Mouse (Mus musculus) large intestine, adult 2 months (tissue): Measurements from ENCODE around the gene Rxra. TPM values are rescaled to one million over a fixed set of nuclear protein-coding genes. Genes with fewer than 3 reads are reported as not detected.

ENCODE experiments used
- DNase-seq: peaks from one replicate; pipeline ENCODE4 v3.0.0-alpha.2; 2012; ENCODE audit warnings: low read depth, low spot score
- WGBS: fragments of 180-500 bp; shearing (Covaris S2); methylation state at CpG from one replicate; pipeline ENCODE4 v1.1.7; 2018; 5-methylcytosine and 5-hydroxymethylcytosine counted together
- polyA plus RNA-seq: library from polyadenylated mRNA; depleted of rRNA; stranded (reverse); fragments of >200 nt; gene quantifications from 2 replicates; pipeline ENCODE4 v1.2.3, GENCODE M21; 2012

The Rxra gene
- polyA plus RNA-seq, 1 experiment, result 54.6 TPM

GRCm38 (mm10) chr2:27729009-27729408 is 52.8 kb downstream of the Rxra start:
- 71% methylated on average over 4 of the region's 4 CpGs for WGBS
- no peak for DNase-seq

DNA sequence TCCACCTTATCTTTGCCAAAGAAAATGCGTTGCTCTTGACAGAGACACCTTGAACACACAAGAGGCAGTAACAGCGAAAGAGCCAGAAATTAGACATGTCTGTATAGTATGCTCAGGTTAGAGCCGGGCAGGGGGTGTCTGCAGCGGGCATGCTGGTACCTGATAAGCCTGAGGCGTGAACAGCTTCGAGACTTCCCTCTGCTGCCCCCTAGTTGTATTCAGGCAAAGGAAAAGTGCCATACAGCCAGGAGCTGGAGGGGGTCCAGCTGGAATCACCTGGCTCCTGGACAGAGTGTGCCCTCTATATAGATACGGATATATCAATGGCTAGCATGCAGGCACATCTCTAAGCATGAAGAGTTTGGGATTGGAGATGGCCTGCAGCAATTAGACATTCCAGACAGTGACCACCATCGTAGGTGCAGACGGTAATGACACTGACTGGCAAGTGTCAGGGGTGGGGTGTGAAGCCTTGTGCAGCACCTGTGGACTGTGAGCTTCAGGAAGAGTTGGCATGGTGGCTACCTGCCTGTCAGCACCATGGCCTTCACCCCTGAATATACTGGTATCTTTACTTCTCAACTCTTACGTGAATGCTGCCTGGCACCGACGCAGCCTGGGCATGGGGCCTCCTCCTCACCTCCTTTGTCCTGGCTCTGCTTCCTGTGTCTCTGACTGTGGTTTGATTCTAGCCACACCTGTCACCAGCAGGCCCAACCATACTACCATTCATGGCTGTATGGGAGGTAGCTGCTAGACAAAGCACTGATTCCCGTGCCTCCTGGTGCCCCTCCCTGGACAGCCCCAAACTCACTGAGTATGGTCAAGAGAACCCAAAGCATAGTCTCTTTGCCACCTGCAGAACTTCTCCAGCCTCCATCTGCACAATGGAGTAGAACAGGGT is 54.0 kb downstream of the Rxra start:
- 66% methylated on average over 13 of the region's 13 CpGs for WGBS
- DNase-seq, result no peak

DNA sequence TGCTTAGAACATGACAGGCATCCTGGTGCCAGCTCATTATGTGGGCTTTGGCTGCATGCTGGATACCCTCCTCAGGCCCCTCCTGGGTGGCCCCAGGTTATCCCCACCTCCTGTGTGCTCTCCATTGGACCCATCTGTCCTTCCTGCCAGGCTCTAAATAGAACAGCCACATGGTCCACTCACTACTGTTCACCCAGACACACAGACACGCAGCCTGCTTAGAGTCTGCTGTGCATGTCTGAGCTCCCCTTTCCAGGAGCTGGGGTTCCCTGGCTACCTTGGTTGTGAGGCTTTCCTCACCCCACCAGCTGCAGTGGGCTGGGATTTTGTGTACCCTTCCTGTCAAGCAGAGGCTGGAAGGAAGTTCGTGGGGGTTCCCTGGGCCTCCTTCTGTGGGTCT is 56.8 kb downstream of the Rxra start:
- WGBS, result 48% methylated on average over 2 of the region's 2 CpGs
- DNase-seq, result no peak

GRCm38 (mm10) chr2:27734328-27734727 is 58.1 kb downstream of the Rxra start:
- DNase-seq, result no peak
- 25% methylated on average over 1 of the region's 1 CpGs for WGBS

GRCm38 (mm10) chr2:27734800-27735199 is 58.6 kb downstream of the Rxra start:
- DNase-seq, result no peak
- WGBS, result 68% methylated on average over 2 of the region's 2 CpGs

- WGBS, result 91% methylated on average over 5 of the region's 5 CpGs
- no peak for DNase-seq
Observed at GRCm38 (mm10) chr2:27736802-27737201, 60.6 kb downstream of the Rxra start.

DNA sequence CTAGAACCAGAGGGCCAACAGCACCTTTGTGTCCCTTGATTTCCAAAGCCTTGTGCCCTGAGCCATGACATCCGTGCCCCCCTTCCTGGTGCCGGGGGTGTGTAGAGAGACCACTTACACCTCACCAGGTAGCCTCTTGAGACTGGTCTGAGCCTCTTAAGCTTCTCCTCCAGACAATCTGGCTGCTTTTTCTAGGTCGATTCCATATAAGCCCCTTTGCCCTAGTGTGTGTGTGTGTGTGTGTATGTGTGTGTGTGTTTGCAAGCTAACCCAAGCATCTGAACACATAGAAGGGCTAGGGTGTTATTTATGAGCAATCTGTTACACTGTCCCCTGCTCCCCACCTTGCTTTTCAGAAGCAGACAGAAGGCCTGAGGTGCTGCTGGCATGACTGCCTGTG is 62.2 kb downstream of the Rxra start:
- WGBS, result 86% methylated on average over 3 of the region's 3 CpGs
- no peak for DNase-seq

DNA sequence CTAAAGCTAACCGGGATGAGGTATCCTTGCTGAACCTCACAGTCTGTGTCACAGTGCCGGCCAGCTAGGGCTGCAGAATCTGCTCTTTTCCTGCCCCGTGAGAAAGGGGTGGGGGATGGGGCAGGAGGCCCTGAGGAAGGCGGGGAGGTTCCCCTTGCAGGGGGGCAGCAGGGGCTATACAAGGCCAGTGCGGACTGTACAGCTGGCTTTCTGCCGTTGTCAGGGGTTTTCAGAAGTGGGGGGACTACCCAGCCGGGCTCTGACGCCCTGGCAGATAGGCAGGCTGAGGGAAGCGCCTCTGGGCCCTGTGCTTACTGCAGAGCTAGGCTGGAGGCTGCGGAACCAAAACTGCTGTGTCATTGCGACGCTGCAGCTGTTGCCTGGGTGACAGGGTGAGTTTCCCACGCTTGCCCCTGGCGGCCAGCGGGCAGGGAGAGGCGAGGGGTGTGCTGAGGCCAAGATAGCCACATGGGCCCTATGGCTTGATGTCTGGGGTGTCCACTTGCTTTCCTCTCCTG is 63.9 kb downstream of the Rxra start:
- WGBS, result 12% methylated on average over 16 of the region's 16 CpGs
- no peak for DNase-seq

- 94% methylated on average over 1 of the region's 1 CpGs for WGBS
- no peak for DNase-seq
Observed at GRCm38 (mm10) chr2:27743177-27743576, 66.9 kb downstream of the Rxra start.

GRCm38 (mm10) chr2:27743863-27744611 is 67.8 kb downstream of the Rxra start:
- DNase-seq, result no peak
- WGBS, result 80% methylated on average over 7 of the region's 7 CpGs

DNA sequence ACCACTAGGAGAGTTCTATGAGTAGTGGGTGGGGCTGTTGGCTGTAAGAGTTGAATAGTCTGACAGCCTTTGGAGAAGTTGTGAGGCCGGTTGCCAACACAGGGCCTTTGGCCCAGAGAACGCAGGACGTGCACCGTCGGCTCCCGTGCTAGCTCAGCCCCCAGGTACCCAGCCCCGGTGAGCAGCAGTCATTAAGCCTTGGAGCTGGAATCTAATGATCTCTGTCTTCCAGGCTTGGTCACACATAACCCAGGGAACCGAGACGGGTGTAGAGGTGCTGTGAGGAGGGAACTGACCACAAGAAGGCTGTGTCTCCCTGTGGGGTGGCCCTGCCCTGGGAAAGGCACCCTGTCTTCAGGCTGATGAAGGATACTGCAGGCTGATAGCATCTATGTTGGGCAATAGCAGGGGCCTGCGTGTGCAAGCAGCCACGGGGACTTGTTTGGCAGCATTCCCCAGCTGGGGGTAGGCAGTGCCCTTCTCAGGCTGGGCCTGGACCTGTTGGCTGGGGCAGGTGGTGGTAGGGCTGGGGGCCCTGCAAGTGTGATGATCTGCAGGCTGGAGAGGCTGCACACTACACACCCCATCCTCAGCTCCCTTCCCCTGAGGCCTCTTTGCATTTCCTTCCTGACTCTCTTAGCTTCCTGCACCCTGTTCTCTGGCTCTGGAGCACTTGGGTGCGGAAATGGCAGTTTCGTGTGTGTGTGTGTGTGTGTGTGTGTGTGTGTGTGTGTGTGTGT is 68.5 kb downstream of the Rxra start:
- 23% methylated on average over 13 of the region's 13 CpGs for whole genome bisulfite sequencing
- DNase-seq, result no peak

DNA sequence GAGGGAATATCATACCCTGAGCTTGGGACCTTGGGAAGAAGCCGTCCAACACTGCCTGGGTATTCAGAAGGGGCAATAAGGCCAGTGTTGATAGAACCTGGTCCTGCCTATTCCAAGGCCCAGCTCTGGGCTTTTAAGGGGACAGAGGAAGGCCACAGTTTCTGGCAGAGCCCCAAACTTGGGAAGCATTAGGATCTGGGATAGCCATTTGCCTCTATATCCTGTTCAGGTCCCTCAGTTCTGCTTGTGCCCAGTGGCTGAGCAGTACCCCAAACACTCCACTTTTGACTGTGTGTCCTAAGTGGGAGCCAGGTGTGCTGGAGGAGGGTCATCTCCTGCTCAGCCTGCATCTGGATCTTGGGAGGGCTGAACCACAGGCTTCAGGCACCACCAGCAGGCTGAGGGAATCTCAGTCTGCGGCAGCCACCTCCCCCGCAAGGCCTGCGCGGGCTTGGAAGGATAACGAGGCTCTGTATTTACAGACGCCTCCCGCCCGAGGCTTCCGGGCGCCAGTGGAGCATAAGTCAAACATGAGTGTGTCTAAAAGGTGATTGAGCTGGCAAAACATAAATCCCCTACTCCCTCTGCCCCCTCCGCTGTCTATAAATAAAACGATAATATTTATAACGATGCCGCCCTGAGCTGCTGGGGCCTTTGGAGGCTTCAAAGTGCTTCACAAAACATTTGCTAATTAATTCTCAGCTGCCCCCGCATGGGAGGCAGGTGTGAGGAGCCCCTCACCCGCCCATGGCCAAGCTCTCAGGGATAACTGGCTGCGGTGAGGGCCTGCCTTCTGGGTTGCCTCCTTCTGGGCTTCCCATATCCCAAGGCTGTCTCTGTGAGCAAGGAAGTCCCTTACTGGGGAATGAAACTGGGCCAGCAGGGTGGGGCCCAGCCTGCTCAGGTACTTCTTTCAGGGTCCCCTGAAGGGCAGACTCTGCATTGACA is 69.7 kb downstream of the Rxra start:
- DNase-seq, result no peak
- 27% methylated on average over 18 of the region's 18 CpGs for WGBS

DNA sequence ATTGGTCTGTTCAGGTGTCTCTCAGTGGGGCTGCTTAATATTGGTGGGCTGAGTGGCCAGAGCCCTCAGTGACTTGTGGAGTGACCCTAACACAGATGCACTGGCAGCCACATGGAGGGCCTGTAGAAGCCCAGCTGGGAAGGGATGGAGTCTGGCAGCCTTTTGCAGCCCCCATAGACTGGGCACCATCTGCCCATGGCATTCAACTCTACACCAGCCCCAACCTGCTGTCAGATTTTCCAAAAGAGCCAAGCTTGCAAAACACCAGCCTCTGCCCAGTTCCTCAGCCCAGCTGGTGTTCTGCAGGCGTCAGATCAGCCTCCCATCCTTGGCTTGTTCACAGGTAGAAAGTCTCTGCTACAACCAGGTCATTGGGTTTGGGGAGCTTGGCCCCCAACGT is 70.6 kb downstream of the Rxra start:
- WGBS, result 89% methylated on average over 2 of the region's 2 CpGs
- DNase-seq, result no peak

DNA sequence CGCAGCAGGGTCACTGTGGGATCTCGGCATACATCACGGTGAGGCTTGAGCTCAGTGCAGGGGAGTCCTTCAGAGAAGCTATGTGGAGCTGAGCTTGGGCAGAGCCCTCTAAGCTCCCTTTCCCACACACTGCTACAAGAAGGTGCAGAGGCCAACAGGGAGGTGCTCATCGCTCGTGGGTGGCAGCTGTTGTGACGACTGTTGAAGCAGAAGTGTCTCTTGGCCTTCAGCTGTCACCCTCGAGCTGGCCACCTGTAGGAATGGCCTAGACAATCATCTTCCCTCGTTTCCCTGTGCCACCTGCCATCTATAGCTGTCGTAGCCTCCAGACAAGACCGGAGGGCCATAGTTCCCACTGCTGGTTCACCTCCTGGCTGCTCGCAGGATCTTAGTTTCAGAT is 72.7 kb downstream of the Rxra start:
- DNase-seq, result no peak
- 83% methylated on average over 11 of the region's 11 CpGs for WGBS

GRCm38 (mm10) chr2:27750399-27751134 is 74.3 kb downstream of the Rxra start:
- DNase-seq, result no peak
- WGBS, result 72% methylated on average over 12 of the region's 12 CpGs

DNA sequence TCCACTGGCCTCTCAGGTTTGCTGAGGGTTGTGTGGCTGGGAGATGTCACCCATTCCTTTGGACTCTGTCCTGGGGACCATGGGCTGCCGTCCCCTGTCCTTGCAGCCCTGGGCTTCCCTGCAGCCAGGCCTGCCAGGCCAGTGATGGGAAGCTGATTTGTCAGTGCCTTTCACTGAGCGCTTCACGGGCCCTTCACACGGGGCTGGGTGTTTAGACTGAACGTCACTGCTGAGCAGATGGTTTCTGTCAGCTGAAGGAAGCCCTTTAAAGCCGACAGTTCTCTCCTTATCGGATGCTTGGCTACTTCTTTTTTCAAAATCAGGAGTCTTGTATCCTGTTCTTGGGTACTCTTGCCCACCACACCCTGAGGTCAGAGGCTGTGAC is 74.9 kb downstream of the Rxra start:
- WGBS, result 71% methylated on average over 7 of the region's 7 CpGs
- DNase-seq, result no peak

GRCm38 (mm10) chr2:27751803-27752202 is 75.6 kb downstream of the Rxra start:
- 94% methylated on average over 4 of the region's 4 CpGs for WGBS
- DNase-seq, result no peak

DNA sequence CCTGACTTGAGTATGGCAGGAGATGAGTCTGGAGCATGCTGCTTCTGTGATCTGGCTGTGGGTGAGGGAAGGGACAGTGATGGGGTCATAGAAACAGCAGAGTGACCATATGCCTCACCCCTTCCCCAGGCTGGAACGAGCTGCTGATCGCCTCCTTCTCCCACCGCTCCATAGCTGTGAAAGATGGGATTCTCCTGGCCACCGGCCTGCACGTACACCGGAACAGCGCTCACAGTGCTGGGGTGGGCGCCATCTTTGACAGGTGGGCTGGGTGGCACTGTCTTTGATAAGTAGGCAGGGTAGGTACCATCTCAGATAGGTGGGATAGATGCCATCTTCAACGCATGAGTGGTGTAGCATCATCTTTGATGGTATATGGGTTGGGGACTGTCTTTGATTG is 77.9 kb downstream of the Rxra start:
- WGBS, result 96% methylated on average over 9 of the region's 9 CpGs
- DNase-seq, result no peak
